Mouse (Mus musculus) retina, postnatal 1 day (tissue): ENCODE results near the gene Spata13.

Experiments used
- DNase-seq: peaks from one replicate; pipeline ENCODE4 v3.0.0-alpha.2; 2012

The Spata13 gene

GRCm38 (mm10) chr14:60682361-60683023 lies 48.7 kb downstream of the Spata13 start:
- peak; percentile 90 for DNase-seq

GRCm38 (mm10) chr14:60683989-60684388 lies 50.2 kb downstream of the Spata13 start:
- DNase-seq: no peak

- DNase-seq: no peak
Observed at GRCm38 (mm10) chr14:60686733-60687132, 52.9 kb downstream of the Spata13 start.

- peak; percentile 37 for DNase-seq
Observed at GRCm38 (mm10) chr14:60687241-60687640, 53.4 kb downstream of the Spata13 start.

GRCm38 (mm10) chr14:60688509-60689205 lies 54.9 kb downstream of the Spata13 start:
- DNase-seq: peak; percentile 85

GRCm38 (mm10) chr14:60689768-60690167 lies 56.0 kb downstream of the Spata13 start:
- no peak for DNase-seq

- DNase-seq: no peak
Observed at GRCm38 (mm10) chr14:60690631-60691030, 56.8 kb downstream of the Spata13 start.

- DNase-seq: no peak
Observed at GRCm38 (mm10) chr14:60693122-60693536, 59.3 kb downstream of the Spata13 start.

- DNase-seq: no peak
Observed at GRCm38 (mm10) chr14:60693666-60694065, 59.9 kb downstream of the Spata13 start.

GRCm38 (mm10) chr14:60694215-60694997 lies 60.6 kb downstream of the Spata13 start:
- peak; percentile 57 for DNase-seq

GRCm38 (mm10) chr14:60697351-60697750 lies 63.5 kb downstream of the Spata13 start:
- no peak for DNase-seq

- no peak for DNase-seq
Observed at GRCm38 (mm10) chr14:60698980-60699379, 65.2 kb downstream of the Spata13 start.

- DNase-seq: no peak
Observed at GRCm38 (mm10) chr14:60702377-60703140, 68.8 kb downstream of the Spata13 start.

- DNase-seq: no peak
Observed at GRCm38 (mm10) chr14:60704510-60704909, 70.7 kb downstream of the Spata13 start.

GRCm38 (mm10) chr14:60704961-60705360 lies 71.2 kb downstream of the Spata13 start:
- no peak for DNase-seq

- no peak for DNase-seq
Observed at GRCm38 (mm10) chr14:60709192-60709591, 75.4 kb downstream of the Spata13 start.

GRCm38 (mm10) chr14:60709749-60710148 lies 75.9 kb downstream of the Spata13 start:
- no peak for DNase-seq

GRCm38 (mm10) chr14:60711161-60711560 lies 77.4 kb downstream of the Spata13 start:
- DNase-seq: no peak

- DNase-seq: no peak
Observed at GRCm38 (mm10) chr14:60711590-60712288, 77.9 kb downstream of the Spata13 start.

- DNase-seq: no peak
Observed at GRCm38 (mm10) chr14:60712289-60712830, 78.6 kb downstream of the Spata13 start.

GRCm38 (mm10) chr14:60715686-60716085 lies 81.9 kb downstream of the Spata13 start:
- no peak for DNase-seq

GRCm38 (mm10) chr14:60721304-60721703 lies 87.5 kb downstream of the Spata13 start:
- no peak for DNase-seq
